Mouse (Mus musculus) mouse embryonic stem cell (cell line): Measurements from ENCODE around the gene Efcc1.
"Not testable (repeated sequence)": the region's sequence is repeated elsewhere in the genome, so short reads cannot be mapped to it uniquely, and the experiment has no call there.

Source experiments
- in situ Hi-C, 2 experiments: fragments of 300-500 bp; cut with MboI; formaldehyde crosslinking; loops; 1 replicate in 1 of 2; 3 replicates in 1 of 2; pipeline ENCODE4 v1.14.3; 2019 to 2020; ENCODE audit warnings: low sequenced_read_pairs in 2 of 2, low pct_unique_long_range_greater_than_20kb in 1 of 2, mixed read lengths in 1 of 2; ENCODE audit not compliant: unreplicated experiment in 1 of 2

The Efcc1 gene

GRCm38 (mm10) chr6:87764296-87764695 is 33.6 kb downstream of the Efcc1 start:
- in situ Hi-C loops: not testable (repeated sequence)

GRCm38 (mm10) chr6:87770626-87771025 is 40.0 kb downstream of the Efcc1 start:
- in situ Hi-C loops: no loop called here

- in situ Hi-C loops: no loop called here
These were observed 43.8 kb downstream of the Efcc1 start for GRCm38 (mm10) chr6:87774466-87774865.

GRCm38 (mm10) chr6:87774909-87775308 is 44.2 kb downstream of the Efcc1 start:
- in situ Hi-C loops: no loop called here

GRCm38 (mm10) chr6:87775588-87776245 is 45.0 kb downstream of the Efcc1 start:
- in situ Hi-C loops: no loop called here

GRCm38 (mm10) chr6:87776663-87777062 is 46.0 kb downstream of the Efcc1 start:
- in situ Hi-C loops: no loop called here

- in situ Hi-C loops: no loop called here
These were observed 47.2 kb downstream of the Efcc1 start, which contains the start of gene Gp9 for GRCm38 (mm10) chr6:87777842-87778241. TSS of gene Gp9 (plus strand) at chr6:87778072.

GRCm38 (mm10) chr6:87778294-87779173 is 47.9 kb downstream of the Efcc1 start:
- in situ Hi-C loops: no loop called here

- in situ Hi-C loops: no loop called here
These were observed 48.8 kb downstream of the Efcc1 start for GRCm38 (mm10) chr6:87779174-87780165.

- in situ Hi-C loops: no loop called here
These were observed 50.1 kb downstream of the Efcc1 start for GRCm38 (mm10) chr6:87780546-87781301.

- in situ Hi-C loops: no loop called here
These were observed 53.4 kb downstream of the Efcc1 start for GRCm38 (mm10) chr6:87784033-87784432.

GRCm38 (mm10) chr6:87786621-87787020 is 56.0 kb downstream of the Efcc1 start:
- in situ Hi-C loops: no loop called here

- in situ Hi-C loops: no loop called here
These were observed 56.6 kb downstream of the Efcc1 start for GRCm38 (mm10) chr6:87787108-87787890.

- in situ Hi-C loops: no loop called here
These were observed 57.7 kb downstream of the Efcc1 start for GRCm38 (mm10) chr6:87788266-87788895.

GRCm38 (mm10) chr6:87788896-87789587 is 58.4 kb downstream of the Efcc1 start:
- in situ Hi-C loops: no loop called here

- in situ Hi-C loops: no loop called here
These were observed 59.1 kb downstream of the Efcc1 start for GRCm38 (mm10) chr6:87789791-87790190.
